Mouse (Mus musculus): ENCODE data around the gene 2810408A11Rik.
"Not testable (repeated sequence)": the region's sequence is repeated elsewhere in the genome, so short reads cannot be mapped to it uniquely, and the experiment has no call there.

The 2810408A11Rik gene

DNA sequence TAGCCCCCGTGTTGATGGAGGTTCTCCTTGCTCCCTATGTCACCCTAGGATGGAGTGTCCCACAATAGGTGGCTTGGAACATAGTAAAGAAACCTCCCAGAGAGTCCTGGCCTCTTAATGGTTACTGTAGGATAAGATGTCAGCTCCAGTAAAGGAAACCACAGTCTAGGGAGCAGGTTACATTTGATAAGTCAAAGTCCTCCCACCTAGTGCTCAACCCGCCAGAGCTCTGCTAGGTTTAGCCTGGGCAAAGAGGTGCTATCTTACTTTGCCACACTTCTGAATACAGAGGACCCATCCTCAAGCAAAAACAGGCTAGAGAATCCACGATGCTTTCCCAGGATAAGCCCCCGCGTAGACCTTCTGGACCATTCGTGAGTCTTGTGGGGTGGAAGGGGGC lies 21.8 kb downstream of the 2810408A11Rik start:
- no peak for DNase-seq

DNA sequence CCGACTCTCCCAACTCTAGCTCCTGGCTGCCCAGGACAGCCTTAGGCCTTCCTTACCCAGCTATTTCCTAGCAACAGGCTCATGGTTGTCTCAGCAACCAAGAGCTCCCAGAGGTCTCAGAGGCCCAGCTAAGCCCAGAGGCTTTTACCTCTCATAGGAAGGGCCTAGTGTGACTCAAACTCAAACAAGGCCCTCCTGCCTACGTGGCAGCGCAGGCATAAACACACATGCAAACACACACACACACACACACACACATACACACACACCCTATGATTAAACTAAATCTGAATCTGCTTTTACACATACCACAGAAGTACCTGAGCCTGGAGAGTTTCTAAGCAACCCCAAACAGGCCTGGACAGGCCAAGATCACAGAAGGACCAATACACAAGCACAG lies 22.4 kb downstream of the 2810408A11Rik start:
- DNase-seq: no peak

- no peak for DNase-seq
Observed at GRCm38 (mm10) chr11:69877878-69878277, 22.9 kb downstream of the 2810408A11Rik start, which contains the start of gene Tmem95. Tmem95 (minus strand) TSS chr11:69878018.

- DNase-seq: peak; percentile 92 to 94
Observed at GRCm38 (mm10) chr11:69876867-69877266, 23.9 kb downstream of the 2810408A11Rik start.

GRCm38 (mm10) chr11:69876186-69876585 lies 24.6 kb downstream of the 2810408A11Rik start:
- no peak for DNase-seq

GRCm38 (mm10) chr11:69872451-69872850 lies 28.3 kb downstream of the 2810408A11Rik start:
- no peak for DNase-seq

- DNase-seq: no peak
Observed at GRCm38 (mm10) chr11:69871822-69872221, 29.0 kb downstream of the 2810408A11Rik start.

DNA sequence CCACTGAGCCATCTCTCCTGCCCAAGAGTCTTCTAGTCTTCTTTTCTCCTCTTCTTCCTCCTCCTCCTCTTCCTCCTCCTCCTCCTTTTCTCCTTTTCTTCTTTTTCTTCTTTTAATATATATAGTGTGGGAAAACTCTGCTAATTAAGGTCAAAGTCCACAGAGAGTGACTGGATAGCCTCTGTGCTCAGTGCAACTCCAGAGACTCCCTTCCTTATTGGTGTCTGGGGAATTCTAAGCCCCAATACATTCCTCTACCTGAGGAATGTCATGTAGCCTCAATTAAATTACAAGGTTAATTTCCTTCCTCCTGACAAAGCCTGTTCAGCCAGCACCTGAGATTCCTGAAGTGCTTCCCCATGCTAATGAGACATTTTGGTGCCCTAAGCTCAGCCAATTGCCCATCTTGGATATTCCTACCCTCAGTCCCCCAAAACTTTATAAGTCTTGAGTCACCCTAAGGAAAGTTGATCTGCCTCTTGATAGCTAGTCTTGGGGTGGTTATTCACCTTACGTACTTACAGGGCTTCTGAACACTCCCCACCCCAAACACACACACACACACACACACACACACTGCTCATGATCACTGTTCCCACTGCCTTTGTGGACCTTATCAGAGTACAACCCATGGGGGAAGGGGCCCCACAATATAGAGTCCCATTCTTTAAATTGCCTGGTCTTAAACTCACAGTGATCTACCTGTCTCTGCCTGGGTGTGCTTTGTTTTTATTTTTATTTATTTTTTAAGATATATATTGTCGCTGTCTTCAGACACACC lies 30.3 kb downstream of the 2810408A11Rik start:
- DNase-seq: no peak

- no peak for DNase-seq
Observed at GRCm38 (mm10) chr11:69867335-69867734, 33.5 kb downstream of the 2810408A11Rik start.

DNA sequence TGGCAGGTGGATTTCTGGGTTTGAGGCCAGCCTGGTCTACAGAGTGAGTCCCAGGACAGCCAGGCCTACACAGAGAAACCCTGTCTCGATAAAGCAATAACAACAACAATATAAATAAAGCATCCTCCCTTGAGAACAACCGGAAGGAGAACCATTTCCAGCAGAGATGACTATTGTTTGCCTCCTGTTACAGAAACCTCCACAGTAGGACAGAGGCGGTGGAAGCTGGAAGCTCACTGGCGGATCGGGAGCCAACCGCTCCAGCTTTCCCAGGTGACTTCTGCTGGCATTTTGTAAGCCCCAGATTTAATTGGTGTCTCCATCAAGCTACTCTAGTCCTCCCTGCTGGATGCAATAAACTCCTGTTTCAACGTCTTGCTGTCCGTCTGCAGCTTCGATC lies 35.2 kb downstream of the 2810408A11Rik start:
- no peak for DNase-seq

DNA sequence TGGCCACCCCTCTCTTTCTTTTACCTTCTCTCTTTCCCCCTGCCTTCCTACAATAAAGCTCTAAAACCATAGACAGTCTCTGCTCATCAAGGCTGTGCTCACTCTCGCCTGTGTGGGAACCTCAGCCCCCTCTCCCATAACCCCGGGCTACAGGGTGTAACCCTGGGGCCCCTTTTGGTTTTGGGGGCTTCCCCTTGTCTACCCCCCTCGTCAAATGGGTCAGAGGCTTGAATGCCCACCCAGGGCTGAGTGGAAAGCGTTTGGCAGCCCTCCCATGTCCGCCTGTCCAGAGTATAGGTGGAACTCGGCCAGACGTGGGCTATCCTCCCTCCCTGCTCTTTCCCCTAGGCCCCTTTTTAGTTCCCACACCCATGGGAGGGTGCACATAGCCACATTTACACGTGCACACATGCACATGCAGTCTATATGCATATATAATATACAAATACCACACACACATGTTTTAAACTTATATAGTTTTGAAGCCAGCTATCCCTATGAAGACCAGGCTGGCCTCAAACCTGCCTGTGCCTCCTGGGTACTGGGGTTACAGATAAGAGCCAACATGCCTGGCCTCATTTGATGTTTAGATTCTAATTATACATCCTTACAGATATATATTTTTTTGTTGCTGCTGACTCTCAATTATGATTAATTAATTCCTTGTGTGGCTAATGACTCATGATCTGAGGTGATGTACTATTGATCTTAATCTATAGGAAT lies 36.5 kb downstream of the 2810408A11Rik start:
- DNase-seq: no peak

- not testable (repeated sequence) for DNase-seq
Observed at GRCm38 (mm10) chr11:69863729-69864128, 37.1 kb downstream of the 2810408A11Rik start.

DNA sequence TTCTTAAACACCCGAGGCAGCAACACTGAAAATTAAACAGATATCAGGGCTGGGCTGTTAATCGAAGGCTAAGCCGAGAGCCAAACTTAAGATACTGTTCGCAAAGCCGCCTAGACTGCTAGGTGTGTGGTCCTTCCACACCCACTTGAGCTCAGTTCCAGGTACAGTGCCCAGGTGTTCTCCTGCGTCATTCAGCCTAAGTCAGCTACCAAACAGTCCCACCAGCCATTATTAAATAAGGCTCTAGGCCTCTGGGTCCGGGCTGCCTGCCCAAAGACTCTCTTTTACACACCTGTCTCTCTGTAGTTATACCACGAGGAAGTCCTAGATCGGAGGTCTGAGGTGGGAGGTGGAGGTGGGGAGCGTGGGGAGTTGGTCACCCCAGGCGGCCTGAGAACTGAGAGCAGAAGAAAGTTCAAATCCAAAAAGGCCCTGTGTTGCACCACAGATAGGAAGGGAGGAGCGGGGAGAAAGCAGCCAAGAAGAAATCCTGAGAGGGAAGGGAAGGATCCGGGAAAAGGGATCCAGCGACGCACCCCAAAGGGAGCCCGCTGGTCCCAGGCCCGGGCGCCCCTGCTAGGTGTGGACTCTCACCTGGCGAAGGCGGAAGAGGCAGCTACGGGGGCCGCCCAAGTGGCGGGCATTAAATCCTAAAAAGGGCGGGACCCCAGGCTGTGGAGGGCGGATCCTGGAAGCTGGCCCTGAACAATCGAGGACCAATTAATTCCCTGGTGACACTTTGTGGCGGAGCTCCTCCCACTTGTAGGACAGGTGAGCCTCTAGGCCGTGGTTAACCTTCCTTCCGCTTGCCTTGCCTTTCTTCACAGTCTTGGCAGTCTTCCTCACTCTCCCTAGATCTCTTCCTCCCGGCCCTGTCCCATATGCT lies 42.4 kb downstream of the 2810408A11Rik start, which contains the start of gene Tnk1:
Gene Tnk1, minus strand, starts transcription at position 618 of the 886 bp plus-strand sequence.
- no peak for DNase-seq

GRCm38 (mm10) chr11:69855347-69855746 lies 45.4 kb downstream of the 2810408A11Rik start:
- DNase-seq: peak; percentile 78

GRCm38 (mm10) chr11:69854680-69855079 lies 46.1 kb downstream of the 2810408A11Rik start:
- no peak for DNase-seq

DNA sequence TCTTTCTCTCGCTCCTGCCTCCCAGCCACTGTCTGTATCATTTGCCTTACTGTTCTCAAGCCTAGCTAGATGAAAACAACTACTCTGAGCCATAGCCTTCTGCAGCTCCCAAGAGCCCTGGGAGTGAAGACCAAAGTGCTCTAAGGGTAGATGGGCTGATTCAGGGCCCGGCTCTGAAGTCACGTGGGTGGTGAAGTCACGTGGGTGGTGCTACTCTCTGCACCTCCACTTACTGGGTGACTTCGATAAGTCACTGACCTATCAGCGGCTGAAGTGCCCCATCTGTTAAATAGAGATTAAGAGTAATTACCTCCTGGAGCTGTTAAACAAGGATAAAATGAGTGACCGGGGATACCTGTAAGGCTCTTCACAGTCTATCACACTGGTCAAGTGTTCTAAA lies 46.8 kb downstream of the 2810408A11Rik start:
- DNase-seq: peak in 1 of 2 experiments; percentile 19

GRCm38 (mm10) chr11:69850754-69851153 lies 50.0 kb downstream of the 2810408A11Rik start:
- DNase-seq: peak in 1 of 2 experiments; percentile 31

DNA sequence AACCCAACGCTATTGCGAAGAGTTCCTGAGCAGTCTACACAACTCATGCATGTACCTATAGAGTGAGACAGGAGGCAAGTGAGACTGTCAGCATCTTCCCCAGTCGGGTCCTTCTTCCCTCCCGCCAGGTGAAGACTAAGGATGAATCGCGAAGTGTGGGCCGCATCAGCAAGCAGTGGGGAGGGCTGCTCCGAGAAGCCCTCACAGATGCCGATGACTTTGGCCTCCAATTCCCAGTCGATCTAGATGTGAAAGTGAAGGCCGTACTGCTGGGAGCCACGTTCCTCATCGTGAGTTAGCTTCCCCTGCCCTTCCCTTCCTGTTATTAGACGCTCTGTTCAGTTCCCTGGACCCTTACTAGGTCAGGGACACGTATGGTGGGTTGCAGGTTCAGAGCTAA lies 50.9 kb downstream of the 2810408A11Rik start:
- DNase-seq: no peak

DNA sequence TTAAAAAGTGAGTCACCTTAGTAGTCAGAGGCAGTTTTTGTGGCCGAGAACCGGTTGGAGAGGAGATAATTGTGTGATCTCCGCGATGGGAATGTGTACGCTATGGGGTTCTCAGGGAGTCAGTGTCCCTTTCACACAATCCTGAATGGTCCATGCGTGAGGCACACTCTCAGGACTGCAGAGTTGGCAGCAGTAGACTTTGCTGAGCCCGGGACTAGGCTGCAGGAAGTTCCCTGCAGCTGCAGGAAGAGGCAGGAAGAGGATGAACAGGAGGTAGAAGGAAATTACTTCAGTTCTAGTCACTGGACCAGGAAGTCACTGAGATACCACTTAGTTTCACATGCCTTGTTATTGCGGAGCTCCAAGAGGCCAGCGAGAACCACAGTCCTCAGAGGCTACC lies 51.7 kb downstream of the 2810408A11Rik start:
- DNase-seq: no peak

DNA sequence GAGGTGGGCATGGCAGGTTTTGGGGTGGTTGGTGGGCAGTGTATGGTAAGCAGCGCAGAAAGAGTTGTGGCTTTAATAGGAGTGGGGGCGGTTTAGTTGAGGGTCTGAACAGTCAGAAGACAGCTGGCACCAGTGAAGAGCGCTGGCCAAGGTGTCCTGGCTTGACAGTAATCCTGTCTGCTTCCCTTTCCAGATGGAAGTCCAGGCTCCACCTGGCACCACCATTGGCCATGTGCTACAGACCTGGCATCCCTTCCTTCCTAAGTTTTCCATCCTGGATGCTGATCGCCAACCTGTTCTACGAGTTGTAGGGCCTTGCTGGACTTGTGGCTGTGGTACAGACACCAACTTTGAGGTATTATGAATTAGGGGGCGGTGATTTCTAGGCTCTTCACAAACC lies 52.8 kb downstream of the 2810408A11Rik start:
- no peak for DNase-seq

All from B cell, adult 2 months (primary cell).